Comparison of ENCODE assay signal across 22 mouse cellular contexts in genomic region chr4:41389240-41389639, GRCm38 (mm10). TPM values are rescaled to one million over a fixed set of nuclear protein-coding genes. Genes with fewer than 3 reads are reported as not detected.
DNase-seq lines count a peak whose midpoint lies in the region; ATAC-seq and TF ChIP-seq lines count a peak whose summit lies in the region.
"Had no signal": no experiment of that assay in that cellular context is flagged by ENCODE, and none has a peak within 500 bp of the region (broad histone marks: within the 10 kb centered on the region; RNA-seq: fewer than 3 reads in every experiment).

No protein-coding gene starts in this region.

- peaks cover 54% of the 10 kb centered on the region for H3K4me1 ChIP-seq in erythroblast, embryonic 14.5 days (ENCODE audit: control insufficient read depth)
- no peaks in the 10 kb centered on the region for H3K4me1 ChIP-seq in kidney, embryonic 15.5 days
- peaks cover 52% of the 10 kb centered on the region for H3K4me1 ChIP-seq in megakaryocyte, embryonic 14.5 days
- H3K4me1 ChIP-seq in liver, postnatal 0 days (ENCODE audit: insufficient read depth): peaks cover 9% of the 10 kb centered on the region
- no peaks in the 10 kb centered on the region for H3K4me1 ChIP-seq in midbrain, embryonic 16.5 days (ENCODE audit: control insufficient read depth, insufficient read depth, low read length)
- H3K4me1 ChIP-seq: forebrain, embryonic 10.5 days; heart, embryonic 10.5 days; hindbrain, embryonic 13.5 days; limb, embryonic 12.5 days; midbrain, embryonic 15.5 days; neural tube, embryonic 13.5 days had no signal

- TF ChIP-seq EP300 in liver, postnatal 0 days (IDR thresholded peaks at IDR 0.05; ENCODE audit: low read depth): no peak

- no peaks in the 10 kb centered on the region for H3K9me3 ChIP-seq in erythroblast, embryonic 14.5 days (ENCODE audit: control insufficient read depth, low read length)
- no peaks in the 10 kb centered on the region for H3K9me3 ChIP-seq in kidney, embryonic 15.5 days (replicated peaks)
- no peaks in the 10 kb centered on the region for H3K9me3 ChIP-seq in megakaryocyte, embryonic 14.5 days
- H3K9me3 ChIP-seq in liver, postnatal 0 days (ENCODE audit: low read length): no peaks in the 10 kb centered on the region
- H3K9me3 ChIP-seq in midbrain, embryonic 16.5 days (replicated peaks; ENCODE audit: control insufficient read depth, low read length, poor library complexity, severe bottlenecking): no peaks in the 10 kb centered on the region
- H3K9me3 ChIP-seq: forebrain, embryonic 10.5 days; heart, embryonic 10.5 days; hindbrain, embryonic 13.5 days; limb, embryonic 12.5 days; midbrain, embryonic 15.5 days; neural tube, embryonic 13.5 days had no signal

- H3K27ac ChIP-seq in kidney, embryonic 15.5 days: no peak overlapping the region
- peak overlapping the region; percentile 89; the same call in 1 of the 2 replicates for H3K27ac ChIP-seq in liver, postnatal 0 days (ENCODE audit: low read depth)
- H3K27ac ChIP-seq in midbrain, embryonic 16.5 days (ENCODE audit: low read length): no peak overlapping the region
- H3K27ac ChIP-seq: forebrain, embryonic 10.5 days; heart, embryonic 10.5 days; hindbrain, embryonic 13.5 days; kidney, postnatal 0 days; limb, embryonic 12.5 days; midbrain, embryonic 15.5 days; neural tube, embryonic 13.5 days had no signal

- H3K4me2 ChIP-seq in kidney, embryonic 15.5 days: no peak overlapping the region
- H3K4me2 ChIP-seq in liver, postnatal 0 days (ENCODE audit: low read depth, low read length): peak overlapping the region; percentile 51
- H3K4me2 ChIP-seq in midbrain, embryonic 16.5 days (ENCODE audit: low read length): no peak overlapping the region
- H3K4me2 ChIP-seq: hindbrain, embryonic 13.5 days; limb, embryonic 12.5 days; midbrain, embryonic 15.5 days; neural tube, embryonic 13.5 days had no signal

- TF ChIP-seq CTCF in liver, postnatal 0 days (IDR thresholded peaks at IDR 0.05; ENCODE audit: low read depth): no peak

- H3K27me3 ChIP-seq in erythroblast, embryonic 14.5 days (ENCODE audit: control insufficient read depth): no peaks in the 10 kb centered on the region
- H3K27me3 ChIP-seq in kidney, embryonic 15.5 days: no peaks in the 10 kb centered on the region
- no peaks in the 10 kb centered on the region for H3K27me3 ChIP-seq in megakaryocyte, embryonic 14.5 days (replicated peaks)
- H3K27me3 ChIP-seq in liver, postnatal 0 days (ENCODE audit: insufficient read depth, low read length): no peaks in the 10 kb centered on the region
- H3K27me3 ChIP-seq in midbrain, embryonic 16.5 days (ENCODE audit: control insufficient read depth, insufficient read depth, low read depth, low read length): no peaks in the 10 kb centered on the region
- H3K27me3 ChIP-seq: hindbrain, embryonic 13.5 days; limb, embryonic 12.5 days; midbrain, embryonic 15.5 days; neural tube, embryonic 13.5 days had no signal

- H3K9ac ChIP-seq in kidney, embryonic 15.5 days: no peak overlapping the region
- H3K9ac ChIP-seq in liver, postnatal 0 days (replicated peaks): peak overlapping the region; percentile 27
- no peak overlapping the region for H3K9ac ChIP-seq in midbrain, embryonic 16.5 days (ENCODE audit: low read depth, low read length)
- H3K9ac ChIP-seq: hindbrain, embryonic 13.5 days; limb, embryonic 12.5 days; midbrain, embryonic 15.5 days; neural tube, embryonic 13.5 days had no signal

- WGBS in kidney, embryonic 15.5 days: 88% methylated on average over 5 of the region's 5 CpGs
- WGBS in liver, postnatal 0 days (ENCODE audit: insufficient replicate concordance): 89% methylated on average over 5 of the region's 5 CpGs
- WGBS in midbrain, embryonic 16.5 days: 91% methylated on average over 5 of the region's 5 CpGs

- peaks cover 100% of the 10 kb centered on the region for H3K36me3 ChIP-seq in erythroblast, embryonic 14.5 days (ENCODE audit: control insufficient read depth)
- H3K36me3 ChIP-seq in kidney, embryonic 15.5 days: peaks cover 86% of the 10 kb centered on the region
- H3K36me3 ChIP-seq in megakaryocyte, embryonic 14.5 days (replicated peaks; ENCODE audit: low read length): peaks cover 97% of the 10 kb centered on the region
- peaks cover 70% of the 10 kb centered on the region for H3K36me3 ChIP-seq in liver, postnatal 0 days (replicated peaks; ENCODE audit: insufficient read depth, low read length)
- peaks cover 16% of the 10 kb centered on the region for H3K36me3 ChIP-seq in midbrain, embryonic 16.5 days (ENCODE audit: control insufficient read depth, insufficient read depth, low read length)

- peak overlapping the region; percentile 71 for H3K4me3 ChIP-seq in erythroblast, embryonic 14.5 days (replicated peaks)
- no peak overlapping the region for H3K4me3 ChIP-seq in kidney, embryonic 15.5 days (replicated peaks)
- peak overlapping the region; percentile 39 for H3K4me3 ChIP-seq in megakaryocyte, embryonic 14.5 days (replicated peaks)
- H3K4me3 ChIP-seq in liver, postnatal 0 days (ENCODE audit: low read depth, low read length): peak overlapping the region; percentile 33; the same call in 1 of the 2 replicates
- H3K4me3 ChIP-seq in midbrain, embryonic 16.5 days (ENCODE audit: low read depth, low read length): no peak overlapping the region
- H3K4me3 ChIP-seq: forebrain, embryonic 10.5 days; heart, embryonic 10.5 days; hindbrain, embryonic 13.5 days; limb, embryonic 12.5 days; midbrain, embryonic 15.5 days; myocyte; neural tube, embryonic 13.5 days had no signal

- peak; percentile 44 for DNase-seq in kidney, adult 11 months
- no peak for DNase-seq in liver, postnatal 0 days
- DNase-seq: adrenal gland, postnatal 10 days; cerebellum, adult 8-10 months; lung, adult 2 months; lung, postnatal 14 days; thymus, postnatal 25 days had no signal

- ATAC-seq in erythroblast, adult 5-6 weeks (replicated peaks; ENCODE audit: low FRiP score, poor library complexity, severe bottlenecking): no peak
- ATAC-seq in kidney, embryonic 15.5 days (replicated peaks; ENCODE audit: low FRiP score): no peak
- no peak for ATAC-seq in megakaryocyte, adult 5-6 weeks (ENCODE audit: poor library complexity, severe bottlenecking)
- no peak for ATAC-seq in liver, postnatal 0 days
- no peak for ATAC-seq in midbrain, embryonic 16.5 days
- ATAC-seq: forebrain, embryonic 16.5 days had no signal

RNA-seq across cellular contexts. Expression of gene Ubap1, which starts 40.4 kb away (rescaled TPM):
- polyA plus RNA-seq in erythroblast, embryonic 14.5 days (2012): 7.0 and 7.3 TPM in 2 replicates
- 96.8 and 109 TPM in 2 replicates for total RNA-seq in erythroblast, adult 5-6 weeks (2015; ENCODE audit: low replicate concordance)
- 201 and 217 TPM in 2 replicates for total RNA-seq in erythroblast, adult 5-6 weeks (2017; ENCODE audit: low replicate concordance)
- 62.3 and 63.0 TPM in 2 replicates for polyA plus RNA-seq in kidney, embryonic 15.5 days (2015; fragmentation: Nextera tagmentation; extraction: Ambion mirVana)
- 5.1 and 28.5 TPM in 2 replicates for polyA plus RNA-seq in megakaryocyte, embryonic 14.5 days (2012; ENCODE audit: insufficient read depth, low replicate concordance)
- total RNA-seq in megakaryocyte, adult 5-6 weeks (2015): 49.9 and 51.2 TPM in 2 replicates
- 43.6 and 47.6 TPM in 2 replicates for total RNA-seq in megakaryocyte, adult 5-6 weeks (2017)
- polyA plus RNA-seq in liver, postnatal 0 days (2015; fragmentation: Nextera tagmentation; extraction: Ambion mirVana): 25.6 and 28.6 TPM in 2 replicates
- 64.4 and 69.0 TPM in 2 replicates for polyA plus RNA-seq in midbrain, embryonic 16.5 days (2015; fragmentation: Nextera tagmentation; extraction: Ambion mirVana)

Comparison
In these comparisons a context has a peak if more than half of its experiments do, and no peak if none do; other contexts are left out.
1. H3K4me3 ChIP-seq: peak in erythroblast, embryonic 14.5 days (single experiment), megakaryocyte, embryonic 14.5 days (single experiment) and liver, postnatal 0 days (single experiment); none in kidney, embryonic 15.5 days (single experiment) and midbrain, embryonic 16.5 days (single experiment).